Comparison of ENCODE assay signal across 9 mouse cellular contexts in genomic region chr1:185501801-185502340, GRCm38 (mm10). TPM values are rescaled to one million over a fixed set of nuclear protein-coding genes. Genes with fewer than 3 reads are reported as not detected.
DNase-seq lines count a peak whose midpoint lies in the region; ATAC-seq and TF ChIP-seq lines count a peak whose summit lies in the region.
"Had no signal": no experiment of that assay in that cellular context is flagged by ENCODE, and none has a peak within 500 bp of the region (broad histone marks: within the 10 kb centered on the region; RNA-seq: fewer than 3 reads in every experiment).

No protein-coding gene starts in this region.

- H3K9me3 ChIP-seq in midbrain, postnatal 0 days (ENCODE audit: low read length): no peaks in the 10 kb centered on the region
- no peaks in the 10 kb centered on the region for H3K9me3 ChIP-seq in midbrain, embryonic 13.5 days
- H3K9me3 ChIP-seq: hindbrain, embryonic 15.5 days had no signal

- H3K9ac ChIP-seq in midbrain, postnatal 0 days (replicated peaks; ENCODE audit: low read length, poor library complexity, severe bottlenecking): no peak overlapping the region
- no peak overlapping the region for H3K9ac ChIP-seq in midbrain, embryonic 13.5 days (replicated peaks)
- H3K9ac ChIP-seq: hindbrain, embryonic 15.5 days had no signal

- 30% methylated on average over 10 of the region's 10 CpGs for WGBS in midbrain, postnatal 0 days
- 34% methylated on average over 10 of the region's 10 CpGs for WGBS in midbrain, embryonic 13.5 days

- DNase-seq in gastrocnemius, adult 18-20 months (ENCODE audit: low spot score): peak; percentile 8
- no peak for DNase-seq in gastrocnemius, postnatal 14 days
- DNase-seq in midbrain, postnatal 0 days (ENCODE audit: low spot score): peak; percentile 77
- peak; percentile 23 to 66 for DNase-seq in cerebellum, postnatal 25 days
- DNase-seq in layer of hippocampus, postnatal 10 days (ENCODE audit: low spot score in 2 of 2): peak; percentile 73 to 74
- DNase-seq in right cerebral cortex, postnatal 14 days: peak; percentile 59

- TF ChIP-seq CTCF in midbrain, postnatal 0 days (IDR thresholded peaks at IDR 0.05): peak; percentile 82

- peaks cover 2% of the 10 kb centered on the region; the same call in 1 of the 2 replicates for H3K27me3 ChIP-seq in midbrain, postnatal 0 days (ENCODE audit: insufficient read depth, low read length)
- no peaks in the 10 kb centered on the region for H3K27me3 ChIP-seq in midbrain, embryonic 13.5 days
- H3K27me3 ChIP-seq: hindbrain, embryonic 15.5 days had no signal

- no peak for ATAC-seq in midbrain, postnatal 0 days (ENCODE audit: low FRiP score)
- no peak for ATAC-seq in midbrain, embryonic 13.5 days
- ATAC-seq in activated CD4-positive, CD25-positive, alpha-beta regulatory T cell, adult 4 months: no peak

- no peaks in the 10 kb centered on the region for H3K36me3 ChIP-seq in midbrain, postnatal 0 days (ENCODE audit: insufficient read depth, low read length)
- H3K36me3 ChIP-seq in midbrain, embryonic 13.5 days: no peaks in the 10 kb centered on the region
- H3K36me3 ChIP-seq: hindbrain, embryonic 15.5 days had no signal

- intact Hi-C loops in gastrocnemius, postnatal 14 days (cut with DNase I; ENCODE audit: low total_unique reads): no loop called here

- H3K4me2 ChIP-seq in midbrain, postnatal 0 days (ENCODE audit: low read depth, low read length, poor library complexity, severe bottlenecking): no peak overlapping the region
- H3K4me2 ChIP-seq in midbrain, embryonic 13.5 days (replicated peaks): no peak overlapping the region
- H3K4me2 ChIP-seq: hindbrain, embryonic 15.5 days had no signal

- no peaks in the 10 kb centered on the region for H3K4me1 ChIP-seq in midbrain, postnatal 0 days (ENCODE audit: insufficient read depth, low read length)
- no peaks in the 10 kb centered on the region for H3K4me1 ChIP-seq in midbrain, embryonic 13.5 days (replicated peaks)
- H3K4me1 ChIP-seq: hindbrain, embryonic 15.5 days had no signal

- H3K4me3 ChIP-seq in midbrain, postnatal 0 days (ENCODE audit: low read depth, low read length): no peak overlapping the region
- H3K4me3 ChIP-seq in midbrain, embryonic 13.5 days (replicated peaks): no peak overlapping the region
- H3K4me3 ChIP-seq: hindbrain, embryonic 15.5 days had no signal

- no peak overlapping the region for H3K27ac ChIP-seq in midbrain, postnatal 0 days (ENCODE audit: low read depth, low read length)
- no peak overlapping the region for H3K27ac ChIP-seq in midbrain, embryonic 13.5 days
- H3K27ac ChIP-seq: hindbrain, embryonic 15.5 days had no signal

RNA-seq across cellular contexts. Expression of gene Slc30a10, which starts 47.2 kb away (rescaled TPM):
- total RNA-seq in gastrocnemius, adult 18-20 months (2021): under 1 TPM in 1 of 2 experiments, not detected in 1; 0.05 TPM
- total RNA-seq in gastrocnemius, postnatal 14 days (2021): under 1 TPM in 1 of 2 experiments, not detected in 1; 0.04 TPM
- total RNA-seq in midbrain, postnatal 0 days (2014; rRNA removed): 19.1 and 21.9 TPM in 2 replicates
- 6.6 and 6.8 TPM in 2 replicates for polyA plus RNA-seq in midbrain, postnatal 0 days (2015; fragmentation: Nextera tagmentation; extraction: Ambion mirVana)
- 2.3 and 3.1 TPM in 2 replicates for polyA plus RNA-seq in midbrain, embryonic 13.5 days (2015; fragmentation: Nextera tagmentation; extraction: Ambion mirVana)
- total RNA-seq in layer of hippocampus, postnatal 10 days (2021): 10 to 100 TPM; 16.7 to 19.0 TPM
- polyA plus RNA-seq in activated CD4-positive, CD25-positive, alpha-beta regulatory T cell, adult 4 months (2017; shearing (Covaris generic)): not detected

Comparison
In these comparisons a context has a peak if more than half of its experiments do, and no peak if none do; other contexts are left out.
1. RNA of gene Slc30a10, which starts 47.2 kb away (total RNA-seq): 19.1 to 21.9 TPM in midbrain, postnatal 0 days and 16.7 to 19.0 TPM in layer of hippocampus, postnatal 10 days; 0.05 TPM in gastrocnemius, adult 18-20 months and 0.04 TPM in gastrocnemius, postnatal 14 days; every median in the first group is over 10 times any median in the second.